Mouse (Mus musculus): ENCODE measurements around the gene Olfr1338. TPM values are rescaled to one million over a fixed set of nuclear protein-coding genes. Genes with fewer than 3 reads are reported as not detected.
"Not testable (repeated sequence)": the region's sequence is repeated elsewhere in the genome, so short reads cannot be mapped to it uniquely, and the experiment has no call there.

The Olfr1338 gene
- not detected in 2 replicates for polyA plus RNA-seq (2016; fragmentation: Nextera tagmentation; extraction: Ambion mirVana)

GRCm38 (mm10) chr4:118758637-118759036, at the start of gene Olfr1338:
Gene Olfr1338 (minus strand): TSS chr4:118758737.
- WGBS (ENCODE audit: insufficient replicate concordance) = 38% methylated on average over 1 of the region's 1 CpGs
- Histone ChIP-seq H3K4me3 (no peak within 1 kb of the TSS), H3K9me3 (replicated peaks) (no peaks in the 10 kb centered on the region), H3K27me3 (replicated peaks) (no peaks in the 10 kb centered on the region), H3K4me1 (no peaks in the 10 kb centered on the region), H3K4me2 (no peak within 1 kb of the TSS), H3K36me3 (no peaks in the 10 kb centered on the region), H3K9ac (no peak within 1 kb of the TSS), H3K27ac (no peak within 1 kb of the TSS)
- ATAC-seq = no peak

- ATAC-seq, H3K36me3 ChIP-seq: not testable (repeated sequence)
These were observed 34.3 kb upstream of the Olfr1338 start for GRCm38 (mm10) chr4:118792796-118793195.

GRCm38 (mm10) chr4:118782486-118782885, 23.9 kb upstream of the Olfr1338 start, which contains the start of gene Olfr1337:
Gene Olfr1337 (minus strand): TSS chr4:118782586.
- H3K27me3 ChIP-seq (replicated peaks) = no peaks in the 10 kb centered on the region
- WGBS (ENCODE audit: insufficient replicate concordance) = 42% methylated on average over 2 of the region's 2 CpGs
- H3K36me3 ChIP-seq = no peaks in the 10 kb centered on the region
- H3K9ac ChIP-seq = no peak within 1 kb of the TSS
- no peaks in the 10 kb centered on the region for H3K9me3 ChIP-seq (replicated peaks)
- no peak for ATAC-seq
- no peak within 1 kb of the TSS for H3K27ac ChIP-seq
- no peaks in the 10 kb centered on the region for H3K4me1 ChIP-seq
- H3K4me2 ChIP-seq = no peak within 1 kb of the TSS
- H3K4me3 ChIP-seq = no peak within 1 kb of the TSS

More at GRCm38 (mm10) chr4:118792796-118793195, 34.3 kb upstream of the Olfr1338 start:
- not testable (repeated sequence) for H3K4me2 ChIP-seq; H3K9me3 ChIP-seq (replicated peaks); H3K27ac ChIP-seq; H3K27me3 ChIP-seq (replicated peaks); H3K9ac ChIP-seq; H3K4me1 ChIP-seq; H3K4me3 ChIP-seq

GRCm38 (mm10) chr4:118741881-118742280, 16.7 kb downstream of the Olfr1338 start:
- peaks cover 9% of the 10 kb centered on the region; the same call in 1 of the 2 replicates for H3K9me3 ChIP-seq (replicated peaks)
- 12% methylated on average over 16 of the region's 16 CpGs for WGBS (ENCODE audit: insufficient replicate concordance)
- no peaks in the 10 kb centered on the region for H3K36me3 ChIP-seq
- peaks cover 25% of the 10 kb centered on the region for H3K27me3 ChIP-seq (replicated peaks)
- no peaks in the 10 kb centered on the region for H3K4me1 ChIP-seq
- no peak overlapping the region for H3K27ac ChIP-seq
- H3K4me3 ChIP-seq = no peak overlapping the region
- H3K4me2 ChIP-seq = no peak overlapping the region
- no peak for ATAC-seq
- no peak overlapping the region for H3K9ac ChIP-seq

- Histone ChIP-seq H3K27ac (no peak overlapping the region), H3K4me3 (no peak overlapping the region), H3K27me3 (replicated peaks) (peaks cover 25% of the 10 kb centered on the region), H3K9me3 (replicated peaks) (peaks cover 1% of the 10 kb centered on the region; the same call in 1 of the 2 replicates), H3K9ac (no peak overlapping the region), H3K4me2 (no peak overlapping the region), H3K36me3 (no peaks in the 10 kb centered on the region), H3K4me1 (no peaks in the 10 kb centered on the region)
- 5% methylated on average over 11 of the region's 11 CpGs for WGBS (ENCODE audit: insufficient replicate concordance)
- no peak for ATAC-seq
These were observed 17.4 kb downstream of the Olfr1338 start for GRCm38 (mm10) chr4:118740988-118741698.

- Histone ChIP-seq H3K4me2 (no peak overlapping the region), H3K27me3 (replicated peaks) (peaks cover 25% of the 10 kb centered on the region), H3K4me1 (no peaks in the 10 kb centered on the region), H3K36me3 (no peaks in the 10 kb centered on the region), H3K9me3 (replicated peaks) (no peaks in the 10 kb centered on the region), H3K9ac (no peak overlapping the region), H3K4me3 (no peak overlapping the region), H3K27ac (no peak overlapping the region)
- 52% methylated on average over 3 of the region's 3 CpGs for WGBS (ENCODE audit: insufficient replicate concordance)
- no peak for ATAC-seq
These were observed 19.0 kb downstream of the Olfr1338 start for GRCm38 (mm10) chr4:118739574-118739973.

GRCm38 (mm10) chr4:118731875-118732274, 26.7 kb downstream of the Olfr1338 start, which contains the start of gene Olfr1339:
Gene Olfr1339 (plus strand): TSS chr4:118732175.
- H3K36me3 ChIP-seq = no peaks in the 10 kb centered on the region
- no peak within 1 kb of the TSS for H3K4me2 ChIP-seq
- no peak within 1 kb of the TSS for H3K27ac ChIP-seq
- H3K9ac ChIP-seq = no peak within 1 kb of the TSS
- no peaks in the 10 kb centered on the region for H3K4me1 ChIP-seq
- no peaks in the 10 kb centered on the region for H3K27me3 ChIP-seq (replicated peaks)
- 89% methylated on average over 1 of the region's 1 CpGs for WGBS (ENCODE audit: insufficient replicate concordance)
- ATAC-seq = no peak
- H3K9me3 ChIP-seq (replicated peaks) = no peaks in the 10 kb centered on the region
- no peak within 1 kb of the TSS for H3K4me3 ChIP-seq

- H3K27ac ChIP-seq = no peak overlapping the region
- H3K4me2 ChIP-seq = no peak overlapping the region
- no peak overlapping the region for H3K9ac ChIP-seq
- no peak for ATAC-seq
- no peaks in the 10 kb centered on the region for H3K36me3 ChIP-seq
- WGBS (ENCODE audit: insufficient replicate concordance) = 40% methylated on average over 10 of the region's 10 CpGs
- H3K9me3 ChIP-seq (replicated peaks) = no peaks in the 10 kb centered on the region
- no peaks in the 10 kb centered on the region for H3K27me3 ChIP-seq (replicated peaks)
- no peak overlapping the region for H3K4me3 ChIP-seq
- H3K4me1 ChIP-seq = no peaks in the 10 kb centered on the region
These were observed 36.6 kb downstream of the Olfr1338 start for GRCm38 (mm10) chr4:118721742-118722483.

- H3K27ac ChIP-seq = no peak within 1 kb of the TSS
- no peak within 1 kb of the TSS for H3K4me3 ChIP-seq
- ATAC-seq = no peak
- no peak within 1 kb of the TSS for H3K4me2 ChIP-seq
- no peaks in the 10 kb centered on the region for H3K4me1 ChIP-seq
- H3K36me3 ChIP-seq = no peaks in the 10 kb centered on the region
- H3K9ac ChIP-seq = no peak within 1 kb of the TSS
- H3K27me3 ChIP-seq (replicated peaks) = no peaks in the 10 kb centered on the region
- no peaks in the 10 kb centered on the region for H3K9me3 ChIP-seq (replicated peaks)
These were observed 38.7 kb downstream of the Olfr1338 start, which contains the start of gene Olfr1340 for GRCm38 (mm10) chr4:118719838-118720237. Gene Olfr1340 (plus strand): TSS chr4:118720138.

- no peak overlapping the region for H3K27ac ChIP-seq
- no peak for ATAC-seq
- no peak overlapping the region for H3K9ac ChIP-seq
- no peaks in the 10 kb centered on the region for H3K36me3 ChIP-seq
- H3K27me3 ChIP-seq (replicated peaks) = no peaks in the 10 kb centered on the region
- H3K9me3 ChIP-seq (replicated peaks) = no peaks in the 10 kb centered on the region
- H3K4me3 ChIP-seq = no peak overlapping the region
- WGBS (ENCODE audit: insufficient replicate concordance) = 63% methylated on average over 1 of the region's 1 CpGs
- no peaks in the 10 kb centered on the region for H3K4me1 ChIP-seq
- no peak overlapping the region for H3K4me2 ChIP-seq
These were observed 46.9 kb downstream of the Olfr1338 start for GRCm38 (mm10) chr4:118711656-118712055.

- H3K36me3 ChIP-seq = no peaks in the 10 kb centered on the region
- no peaks in the 10 kb centered on the region for H3K27me3 ChIP-seq (replicated peaks)
- H3K4me3 ChIP-seq = no peak overlapping the region
- H3K9ac ChIP-seq = no peak overlapping the region
- 63% methylated on average over 5 of the region's 5 CpGs for WGBS (ENCODE audit: insufficient replicate concordance)
- no peaks in the 10 kb centered on the region for H3K9me3 ChIP-seq (replicated peaks)
- no peak for ATAC-seq
- H3K27ac ChIP-seq = no peak overlapping the region
- H3K4me2 ChIP-seq = no peak overlapping the region
- no peaks in the 10 kb centered on the region for H3K4me1 ChIP-seq
These were observed 50.5 kb downstream of the Olfr1338 start for GRCm38 (mm10) chr4:118708086-118708485.

- Histone ChIP-seq H3K27ac (no peak within 1 kb of the TSS), H3K36me3 (no peaks in the 10 kb centered on the region), H3K9me3 (replicated peaks) (no peaks in the 10 kb centered on the region), H3K4me2 (no peak within 1 kb of the TSS), H3K4me3 (no peak within 1 kb of the TSS), H3K4me1 (no peaks in the 10 kb centered on the region), H3K27me3 (replicated peaks) (no peaks in the 10 kb centered on the region), H3K9ac (no peak within 1 kb of the TSS)
- no peak for ATAC-seq
- 58% methylated on average over 3 of the region's 3 CpGs for WGBS (ENCODE audit: insufficient replicate concordance)
These were observed 55.3 kb downstream of the Olfr1338 start, which contains the start of gene Olfr1341 for GRCm38 (mm10) chr4:118703223-118703622. Gene Olfr1341 (plus strand): TSS chr4:118703523.
